In genomic region chr16:93973123-93973522, GRCm38 (mm10) we compare ENCODE assay signal across 9 mouse cellular contexts. TPM values are rescaled to one million over a fixed set of nuclear protein-coding genes. Genes with fewer than 3 reads are reported as not detected.
DNase-seq lines count a peak whose midpoint lies in the region; ATAC-seq lines count a peak whose summit lies in the region.
"Had no signal": no experiment of that assay in that cellular context is flagged by ENCODE, and none has a peak within 500 bp of the region (broad histone marks: within the 10 kb centered on the region; RNA-seq: fewer than 3 reads in every experiment).

No protein-coding gene starts in this region.

- H3K4me3 ChIP-seq in kidney, embryonic 15.5 days (replicated peaks), result peak overlapping the region; percentile 24
- peak overlapping the region; percentile 20 for H3K4me3 ChIP-seq in embryonic facial prominence, embryonic 12.5 days
- H3K4me3 ChIP-seq in limb, embryonic 10.5 days, result peak overlapping the region; percentile 43

- H3K9me3 ChIP-seq in kidney, embryonic 15.5 days (replicated peaks), result no peaks in the 10 kb centered on the region; the same call in 1 of the 2 replicates
- no peaks in the 10 kb centered on the region for H3K9me3 ChIP-seq in embryonic facial prominence, embryonic 12.5 days
- no peaks in the 10 kb centered on the region for H3K9me3 ChIP-seq in limb, embryonic 10.5 days (replicated peaks)

- 0 out of 2 replicates have a peak overlapping the region, but pooled peaks have one; percentile 10 for H3K9ac ChIP-seq in kidney, embryonic 15.5 days
- H3K9ac ChIP-seq in embryonic facial prominence, embryonic 12.5 days, result no peak overlapping the region

- H3K36me3 ChIP-seq in kidney, embryonic 15.5 days, result no peaks in the 10 kb centered on the region
- no peaks in the 10 kb centered on the region for H3K36me3 ChIP-seq in embryonic facial prominence, embryonic 12.5 days
- no peaks in the 10 kb centered on the region for H3K36me3 ChIP-seq in limb, embryonic 10.5 days

- peak overlapping the region; percentile 55 for H3K4me2 ChIP-seq in kidney, embryonic 15.5 days
- peak overlapping the region; percentile 42 for H3K4me2 ChIP-seq in embryonic facial prominence, embryonic 12.5 days (replicated peaks)

- no peak for ATAC-seq in kidney, embryonic 15.5 days (replicated peaks; ENCODE audit: low FRiP score)
- no peak for ATAC-seq in embryonic facial prominence, embryonic 12.5 days (ENCODE audit: insufficient number of reproducible peaks, insufficient read depth, low FRiP score, low TSS enrichment)

- no peak overlapping the region for H3K27ac ChIP-seq in kidney, embryonic 15.5 days
- H3K27ac ChIP-seq in embryonic facial prominence, embryonic 12.5 days, result no peak overlapping the region
- H3K27ac ChIP-seq in limb, embryonic 10.5 days, result peak overlapping the region; percentile 80

- no peak for DNase-seq in kidney, adult 11 months
- no peak for DNase-seq in limb, embryonic 10.5 days (ENCODE audit: low spot score)
- DNase-seq in naive thymus-derived CD4-positive, alpha-beta T cell, adult 2 months (ENCODE audit: low read depth), result peak; percentile 10
- no peak for DNase-seq in right cerebral cortex, postnatal 4 days
- no peak for DNase-seq in frontal cortex, postnatal 14 days (ENCODE audit: low spot score in 2 of 2)
- DNase-seq in lung, postnatal 14 days, result no peak
- DNase-seq: right cerebral cortex, postnatal 14 days had no signal

- WGBS in kidney, embryonic 15.5 days, result 28% methylated on average over 10 of the region's 10 CpGs
- WGBS in embryonic facial prominence, embryonic 12.5 days, result 30% methylated on average over 10 of the region's 10 CpGs
- WGBS in limb, embryonic 10.5 days, result 31% methylated on average over 10 of the region's 10 CpGs

- H3K4me1 ChIP-seq in kidney, embryonic 15.5 days, result peaks cover 11% of the 10 kb centered on the region; the same call in 1 of the 2 replicates
- peaks cover 11% of the 10 kb centered on the region; the same call in 1 of the 2 replicates for H3K4me1 ChIP-seq in embryonic facial prominence, embryonic 12.5 days
- peaks cover 40% of the 10 kb centered on the region for H3K4me1 ChIP-seq in limb, embryonic 10.5 days

- peaks cover 40% of the 10 kb centered on the region for H3K27me3 ChIP-seq in kidney, embryonic 15.5 days
- H3K27me3 ChIP-seq in embryonic facial prominence, embryonic 12.5 days, result 0 out of 2 replicates have a peak, but pooled peaks cover 3% of the 10 kb centered on the region
- peaks cover 4% of the 10 kb centered on the region; the same call in 1 of the 2 replicates for H3K27me3 ChIP-seq in limb, embryonic 10.5 days (ENCODE audit: low read depth, poor library complexity, severe bottlenecking)

RNA-seq across cellular contexts. Expression of gene Cldn14, which starts 35.5 kb away (rescaled TPM):
- polyA plus RNA-seq in kidney, embryonic 15.5 days (2015; fragmentation: Nextera tagmentation; extraction: Ambion mirVana), result 0.21 TPM in 1 of 2 replicates, not detected in the other
- 0.15 TPM in 1 of 2 replicates, not detected in the other for polyA plus RNA-seq in embryonic facial prominence, embryonic 12.5 days (2016; fragmentation: Nextera tagmentation; extraction: Ambion mirVana)
- polyA plus RNA-seq in limb, embryonic 10.5 days (2016; fragmentation: Nextera tagmentation; extraction: Ambion mirVana), result not detected in 2 replicates
